Mouse (Mus musculus): ENCODE measurements at regions not wholly inside any gene's neighbourhood (a gene's known extent, or its start where the extent isn't known, plus 50 kb on each side); places are given as distances from the start of the nearest gene placed in this dataset.
"Not testable (repeated sequence)": the region's sequence is repeated elsewhere in the genome, so short reads cannot be mapped to it uniquely, and the experiment has no call there.

DNA sequence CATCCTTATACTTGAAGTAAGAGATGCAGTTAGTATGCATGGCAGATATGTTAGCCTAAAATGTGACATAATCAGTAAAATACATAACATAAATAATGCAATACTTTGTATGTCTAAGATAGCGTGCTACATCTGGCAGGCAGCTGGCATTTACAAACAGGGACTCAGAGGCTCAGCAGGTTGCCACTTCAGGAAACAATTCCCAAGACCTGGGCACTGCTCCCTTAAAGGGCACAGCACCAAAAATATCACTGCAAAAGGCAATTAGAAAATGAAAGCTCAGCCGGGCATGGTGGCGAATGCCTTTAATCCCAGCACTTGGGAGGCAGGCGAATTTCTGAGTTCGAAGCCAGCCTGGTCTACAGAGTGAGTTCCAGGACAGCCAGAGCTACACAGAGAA lies 544.0 kb downstream of the Zfp704 start:
- ATAC-seq (ENCODE audit: extremely low read depth, insufficient number of reproducible peaks, low FRiP score, poor library complexity, severe bottlenecking) (no peak), DNase-seq (ENCODE audit: low spot score) (no peak)
- no peaks in the 10 kb centered on the region for H3K4me1 ChIP-seq (ENCODE audit: insufficient read depth, low read depth, low read length)
- H3K9me3 ChIP-seq (replicated peaks), result no peaks in the 10 kb centered on the region
- no peaks in the 10 kb centered on the region for H3K36me3 ChIP-seq (replicated peaks)
- H3K4me3 ChIP-seq (ENCODE audit: low read depth, low read length), result no peak overlapping the region
- TF ChIP-seq TAL1 (conservative IDR thresholded peaks at IDR 0.05; ENCODE audit: low read depth, low read length), result no peak
- no peak for TF ChIP-seq GATA2 (IDR thresholded peaks at IDR 0.05; ENCODE audit: borderline replicate concordance, low read depth, low read length)
- TF ChIP-seq GATA1 (IDR thresholded peaks at IDR 0.05; ENCODE audit: borderline replicate concordance, low read length), result no peak
- TF ChIP-seq CTCF (IDR thresholded peaks at IDR 0.05; ENCODE audit: low read depth, low read length), result no peak
- TF ChIP-seq POLR2AphosphoS5 (IDR thresholded peaks at IDR 0.05; ENCODE audit: insufficient replicate concordance, low read depth, low read length), result no peak
- H3K27me3 ChIP-seq (ENCODE audit: insufficient read depth, low read length), result peaks cover under 1% of the 10 kb centered on the region; the same call in 1 of the 2 replicates

DNA sequence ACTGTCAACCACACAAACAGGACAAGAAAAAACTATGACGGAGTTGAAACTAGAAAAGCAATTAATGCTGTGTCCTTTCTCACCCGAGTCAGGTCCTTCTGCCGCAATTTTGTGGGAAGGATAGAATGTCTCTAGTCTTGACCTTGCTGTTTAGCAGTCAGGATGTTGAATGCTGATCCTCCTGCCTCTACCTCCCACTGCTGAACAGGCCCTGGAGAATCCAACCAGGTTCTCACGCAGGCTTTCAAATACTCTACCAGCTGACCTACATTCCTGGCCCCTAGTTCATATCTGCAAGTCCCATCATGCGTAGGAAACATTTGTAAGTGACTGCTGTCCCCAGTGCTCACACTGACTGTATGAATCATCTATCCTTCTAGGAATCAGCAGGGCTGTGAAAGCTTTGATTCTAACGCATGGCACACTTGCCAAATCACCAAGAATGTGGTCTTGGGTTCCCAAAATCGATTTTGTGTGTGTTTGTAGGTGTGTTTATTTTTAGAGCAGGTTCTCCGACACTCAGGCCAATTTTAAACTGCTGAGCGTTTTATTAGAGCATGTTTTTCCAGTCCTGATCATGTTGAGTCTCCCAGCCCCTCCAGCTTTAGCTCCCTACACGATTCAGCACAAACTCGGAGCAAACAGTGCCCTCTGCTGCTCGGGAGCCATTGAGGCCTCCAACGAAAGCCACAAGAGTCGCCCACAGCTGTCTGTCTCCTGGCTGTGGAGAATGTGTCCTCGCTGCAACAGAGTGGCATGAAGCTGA lies 545.4 kb downstream of the Zfp704 start:
- H3K4me1 ChIP-seq (ENCODE audit: insufficient read depth, low read depth, low read length), result no peaks in the 10 kb centered on the region
- TF ChIP-seq TAL1 (conservative IDR thresholded peaks at IDR 0.05; ENCODE audit: low read depth, low read length), result no peak
- no peak for TF ChIP-seq CTCF (IDR thresholded peaks at IDR 0.05; ENCODE audit: low read depth, low read length)
- no peak for TF ChIP-seq POLR2AphosphoS5 (IDR thresholded peaks at IDR 0.05; ENCODE audit: insufficient replicate concordance, low read depth, low read length)
- no peak for TF ChIP-seq GATA1 (IDR thresholded peaks at IDR 0.05; ENCODE audit: borderline replicate concordance, low read length)
- no peak for TF ChIP-seq GATA2 (IDR thresholded peaks at IDR 0.05; ENCODE audit: borderline replicate concordance, low read depth, low read length)
- DNase-seq (ENCODE audit: low spot score) (no peak), ATAC-seq (ENCODE audit: extremely low read depth, insufficient number of reproducible peaks, low FRiP score, poor library complexity, severe bottlenecking) (no peak)
- H3K9me3 ChIP-seq (replicated peaks), result no peaks in the 10 kb centered on the region
- H3K4me3 ChIP-seq (ENCODE audit: low read depth, low read length), result no peak overlapping the region
- H3K36me3 ChIP-seq (replicated peaks), result no peaks in the 10 kb centered on the region
- H3K27me3 ChIP-seq (ENCODE audit: insufficient read depth, low read length), result peaks cover 2% of the 10 kb centered on the region; the same call in 1 of the 2 replicates

DNA sequence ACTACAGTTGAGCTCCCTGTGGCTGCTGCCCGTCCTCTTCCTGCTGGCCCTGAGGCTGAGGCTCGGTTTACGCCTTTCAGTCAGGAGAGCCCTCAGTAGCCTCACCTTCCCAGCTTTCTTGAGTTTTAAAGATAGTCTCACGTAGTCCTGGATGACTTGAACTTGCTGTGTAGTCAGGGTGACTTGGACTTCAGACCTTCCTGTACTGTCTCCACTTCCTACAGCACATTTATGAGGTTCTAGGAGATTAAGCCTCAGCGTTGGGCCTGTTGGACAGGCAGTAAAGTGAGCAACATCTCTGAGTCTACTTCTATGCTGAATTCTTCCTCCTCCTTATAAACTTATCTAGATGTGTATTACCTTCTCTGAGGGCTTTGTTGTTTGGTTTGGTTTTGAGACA lies 546.2 kb downstream of the Zfp704 start:
- ATAC-seq (ENCODE audit: extremely low read depth, insufficient number of reproducible peaks, low FRiP score, poor library complexity, severe bottlenecking) (no peak), DNase-seq (ENCODE audit: low spot score) (no peak)
- Histone ChIP-seq H3K4me3 (ENCODE audit: low read depth, low read length) (no peak overlapping the region), H3K4me1 (ENCODE audit: insufficient read depth, low read depth, low read length) (no peaks in the 10 kb centered on the region), H3K9me3 (replicated peaks) (no peaks in the 10 kb centered on the region), H3K36me3 (replicated peaks) (no peaks in the 10 kb centered on the region), H3K27me3 (ENCODE audit: insufficient read depth, low read length) (peaks cover 2% of the 10 kb centered on the region; the same call in 1 of the 2 replicates)
- no peak for TF ChIP-seq GATA1 (IDR thresholded peaks at IDR 0.05; ENCODE audit: borderline replicate concordance, low read length)
- no peak for TF ChIP-seq TAL1 (conservative IDR thresholded peaks at IDR 0.05; ENCODE audit: low read depth, low read length)
- TF ChIP-seq GATA2 (IDR thresholded peaks at IDR 0.05; ENCODE audit: borderline replicate concordance, low read depth, low read length), result no peak
- TF ChIP-seq POLR2AphosphoS5 (IDR thresholded peaks at IDR 0.05; ENCODE audit: insufficient replicate concordance, low read depth, low read length), result no peak
- TF ChIP-seq CTCF (IDR thresholded peaks at IDR 0.05; ENCODE audit: low read depth, low read length), result no peak

DNA sequence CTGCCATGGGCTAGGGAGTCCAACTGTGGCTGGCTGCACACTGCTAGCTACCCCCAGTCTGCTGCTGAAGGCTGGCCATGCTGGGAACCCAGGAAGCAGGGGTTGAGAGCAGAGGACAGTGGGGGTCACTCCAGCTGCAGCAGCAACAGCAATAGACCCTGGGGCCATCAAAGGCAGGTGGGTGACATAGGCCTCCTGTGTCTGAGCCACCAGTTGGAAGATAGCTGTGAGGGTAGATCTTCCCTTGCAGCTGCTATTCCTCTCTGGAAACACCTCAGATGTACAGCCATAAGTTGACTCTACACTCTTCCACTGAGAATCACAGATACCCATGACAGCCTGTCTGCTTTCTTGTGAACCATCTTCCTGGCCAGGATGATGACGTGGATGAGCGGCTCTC lies 548.5 kb downstream of the Zfp704 start:
- Histone ChIP-seq H3K4me1 (ENCODE audit: insufficient read depth, low read depth, low read length) (no peaks in the 10 kb centered on the region), H3K9me3 (replicated peaks) (no peaks in the 10 kb centered on the region), H3K4me3 (ENCODE audit: low read depth, low read length) (no peak overlapping the region), H3K36me3 (replicated peaks) (no peaks in the 10 kb centered on the region), H3K27me3 (ENCODE audit: insufficient read depth, low read length) (peaks cover 2% of the 10 kb centered on the region; the same call in 1 of the 2 replicates)
- ATAC-seq (ENCODE audit: extremely low read depth, insufficient number of reproducible peaks, low FRiP score, poor library complexity, severe bottlenecking), result no peak
- DNase-seq (ENCODE audit: low spot score), result no peak
- TF ChIP-seq GATA2 (IDR thresholded peaks at IDR 0.05; ENCODE audit: borderline replicate concordance, low read depth, low read length) (no peak), CTCF (IDR thresholded peaks at IDR 0.05; ENCODE audit: low read depth, low read length) (no peak), GATA1 (IDR thresholded peaks at IDR 0.05; ENCODE audit: borderline replicate concordance, low read length) (no peak), TAL1 (conservative IDR thresholded peaks at IDR 0.05; ENCODE audit: low read depth, low read length) (no peak), POLR2AphosphoS5 (IDR thresholded peaks at IDR 0.05; ENCODE audit: insufficient replicate concordance, low read depth, low read length) (no peak)

DNA sequence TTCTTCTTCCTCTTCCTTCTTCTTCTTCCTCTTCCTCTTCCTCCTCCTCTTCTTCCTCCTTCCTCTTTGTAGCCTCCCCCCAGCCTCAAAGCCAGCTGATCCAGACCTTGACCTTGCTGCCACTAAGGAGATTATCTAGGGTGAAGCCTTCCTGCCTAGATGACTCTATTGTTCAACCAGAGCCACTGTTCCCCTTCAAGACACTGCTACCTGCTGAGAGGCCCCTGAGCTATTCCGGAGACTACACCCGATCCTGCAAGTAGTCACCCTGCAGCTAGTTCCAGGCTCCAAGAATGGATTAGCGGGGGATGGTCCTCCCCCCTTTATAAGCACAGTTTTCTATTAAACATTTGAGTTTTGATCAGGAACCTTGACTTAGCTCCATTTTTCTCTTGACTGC lies 552.2 kb downstream of the Zfp704 start:
- not testable (repeated sequence) for H3K4me3 ChIP-seq (ENCODE audit: low read depth, low read length); ATAC-seq (ENCODE audit: extremely low read depth, insufficient number of reproducible peaks, low FRiP score, poor library complexity, severe bottlenecking); H3K9me3 ChIP-seq (replicated peaks); H3K36me3 ChIP-seq (replicated peaks); H3K27me3 ChIP-seq (ENCODE audit: insufficient read depth, low read length); DNase-seq (ENCODE audit: low spot score); H3K4me1 ChIP-seq (ENCODE audit: insufficient read depth, low read depth, low read length)

DNA sequence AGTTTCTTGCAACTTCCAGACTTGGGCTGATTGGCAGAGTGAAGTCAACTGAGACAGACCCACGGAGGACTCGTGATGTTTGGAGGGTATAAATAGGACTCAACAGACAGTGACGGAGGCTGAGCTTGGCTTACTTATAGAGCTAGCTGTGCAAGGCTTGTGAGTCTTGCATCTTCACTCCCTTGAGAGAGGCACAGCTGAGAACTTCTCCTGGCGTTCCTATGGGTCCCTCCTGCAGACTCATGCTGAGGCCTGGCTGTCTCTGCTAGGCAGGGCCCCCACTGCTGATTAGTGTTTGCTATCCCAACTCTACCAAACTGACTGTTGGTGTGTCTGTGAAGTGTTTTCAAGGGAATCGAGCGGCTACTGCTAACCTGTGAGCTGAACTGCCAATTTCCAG lies 553.0 kb downstream of the Zfp704 start:
- ATAC-seq (ENCODE audit: extremely low read depth, insufficient number of reproducible peaks, low FRiP score, poor library complexity, severe bottlenecking), result no peak
- H3K9me3 ChIP-seq (replicated peaks), result no peaks in the 10 kb centered on the region

More for the DNA sequence above, 553.0 kb downstream of the Zfp704 start:
- Histone ChIP-seq H3K4me3 (ENCODE audit: low read depth, low read length) (no peak overlapping the region), H3K4me1 (ENCODE audit: insufficient read depth, low read depth, low read length) (no peaks in the 10 kb centered on the region), H3K36me3 (replicated peaks) (no peaks in the 10 kb centered on the region), H3K27me3 (ENCODE audit: insufficient read depth, low read length) (peaks cover 2% of the 10 kb centered on the region; the same call in 1 of the 2 replicates)
- TF ChIP-seq CTCF (IDR thresholded peaks at IDR 0.05; ENCODE audit: low read depth, low read length) (no peak), TAL1 (conservative IDR thresholded peaks at IDR 0.05; ENCODE audit: low read depth, low read length) (no peak), GATA2 (IDR thresholded peaks at IDR 0.05; ENCODE audit: borderline replicate concordance, low read depth, low read length) (no peak), POLR2AphosphoS5 (IDR thresholded peaks at IDR 0.05; ENCODE audit: insufficient replicate concordance, low read depth, low read length) (no peak), GATA1 (IDR thresholded peaks at IDR 0.05; ENCODE audit: borderline replicate concordance, low read length) (no peak)
- no peak for DNase-seq (ENCODE audit: low spot score)
